Mouse (Mus musculus): Measurements from ENCODE around the gene Vmn1r201.

Gene Vmn1r201

DNA sequence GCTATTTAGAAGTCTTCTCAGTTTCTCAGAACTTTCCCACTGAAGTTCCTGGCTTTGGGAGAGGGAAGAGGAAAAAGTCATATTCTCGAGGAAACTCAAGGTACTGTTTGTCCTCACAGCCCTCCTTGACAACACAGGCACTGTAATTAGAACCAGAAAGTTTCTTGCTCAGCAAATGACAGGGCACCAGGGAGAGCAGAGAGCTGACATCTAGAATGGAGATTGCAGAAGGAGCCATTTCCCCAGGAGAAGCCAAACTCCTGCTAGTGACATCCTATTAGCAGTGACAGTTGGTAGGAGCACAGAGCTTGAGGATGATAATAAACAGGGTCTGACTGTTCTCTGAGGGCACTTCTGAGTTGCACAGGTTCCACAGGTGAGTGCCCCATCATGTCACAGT is at the start of gene Vmn1r201:
Gene Vmn1r201 (plus strand): TSS at position 301 of the 400 bp plus-strand sequence.
- no peak for DNase-seq (ENCODE audit: extremely low read depth, low read depth, low spot score)

- DNase-seq (ENCODE audit: extremely low read depth, low read depth, low spot score), result no peak
These were observed 16.6 kb upstream of the Vmn1r201 start for GRCm38 (mm10) chr13:22455145-22455544.

- DNase-seq (ENCODE audit: extremely low read depth, low read depth, low spot score), result no peak
These were observed 30.7 kb downstream of the Vmn1r201 start for GRCm38 (mm10) chr13:22502431-22502830.

DNA sequence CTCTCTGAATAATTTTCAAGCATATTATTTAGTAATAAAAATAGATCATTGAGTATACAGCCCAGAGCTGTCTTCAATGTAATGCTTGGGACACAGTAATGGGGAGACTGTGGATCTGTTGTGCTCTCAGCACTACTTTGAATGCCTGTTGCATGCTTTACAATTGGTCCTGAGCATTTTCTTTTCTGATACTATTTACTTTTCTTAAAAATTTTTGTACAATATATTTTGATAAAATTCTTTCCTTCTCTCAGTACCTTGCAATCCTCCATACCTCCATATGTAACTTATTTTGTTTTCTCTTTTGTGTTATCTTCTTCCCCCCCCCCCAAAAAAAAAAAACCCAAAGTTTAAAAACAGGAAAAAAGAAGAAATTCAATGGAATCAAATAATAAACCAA is 33.6 kb downstream of the Vmn1r201 start, which contains the start of gene Vmn1r202:
Gene Vmn1r202 (minus strand): TSS at position 101 of the 400 bp plus-strand sequence.
- DNase-seq (ENCODE audit: extremely low read depth, low read depth, low spot score), result no peak

- DNase-seq (ENCODE audit: extremely low read depth, low read depth, low spot score), result no peak
These were observed 46.1 kb downstream of the Vmn1r201 start, which contains the start of gene Vmn1r203 for GRCm38 (mm10) chr13:22517814-22518213. Gene Vmn1r203, plus strand, starts transcription at chr13:22518114.
